ENCODE assay signal across 14 mouse cellular contexts in the genomic region with DNA sequence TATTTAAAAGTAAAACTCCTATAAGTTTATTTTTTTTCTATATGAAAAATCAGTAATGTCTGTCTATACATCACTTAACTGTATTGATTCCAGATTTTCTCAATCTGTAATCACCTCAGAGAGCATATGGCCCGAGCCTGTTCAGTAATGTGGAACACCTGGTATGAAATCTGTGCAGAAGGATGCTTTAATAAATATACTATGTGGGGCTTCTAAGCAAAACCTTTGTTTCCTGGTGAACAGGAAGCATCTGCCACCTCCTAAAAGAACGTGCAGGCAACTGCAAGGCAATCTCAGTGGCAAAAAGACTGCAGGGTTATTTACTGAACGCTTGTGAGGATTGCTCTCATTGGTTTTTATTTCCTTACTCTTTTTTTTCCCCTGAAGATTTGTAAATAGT.
"Had no signal": no experiment of that assay in that cellular context is flagged by ENCODE, and none has a peak within 500 bp of the region (broad histone marks: within the 10 kb centered on the region; RNA-seq: fewer than 3 reads in every experiment).

No protein-coding gene starts in this region.

- H3K27me3 ChIP-seq: liver, embryonic 13.5 days; lung, embryonic 15.5 days; midbrain, embryonic 12.5 days; neural tube, embryonic 15.5 days had no signal

- H3K9ac ChIP-seq: liver, embryonic 13.5 days; liver, postnatal 0 days; lung, embryonic 15.5 days; midbrain, embryonic 12.5 days; neural tube, embryonic 15.5 days had no signal

- H3K36me3 ChIP-seq: liver, embryonic 13.5 days; lung, embryonic 15.5 days; midbrain, embryonic 12.5 days; neural tube, embryonic 15.5 days had no signal

- H3K4me3 ChIP-seq: liver, embryonic 13.5 days; lung, embryonic 15.5 days; midbrain, embryonic 12.5 days; myocyte; neural tube, embryonic 15.5 days had no signal

- H3K9me3 ChIP-seq: liver, embryonic 13.5 days; lung, embryonic 15.5 days; midbrain, embryonic 12.5 days; neural tube, embryonic 15.5 days had no signal

- ATAC-seq: intestine, postnatal 0 days; liver, postnatal 0 days had no signal

- DNase-seq: kidney, adult 8-10 months; kidney, postnatal 25 days; layer of hippocampus, adult 9-11 months; layer of hippocampus, postnatal 36 days; liver; liver, embryonic 13.5 days; liver, postnatal 0 days; lung, postnatal 14 days; thymus, postnatal 36 days had no signal

- H3K4me2 ChIP-seq: liver, embryonic 13.5 days; lung, embryonic 15.5 days; midbrain, embryonic 12.5 days; neural tube, embryonic 15.5 days had no signal

- H3K27ac ChIP-seq: liver, embryonic 13.5 days; lung, embryonic 15.5 days; midbrain, embryonic 12.5 days; neural tube, embryonic 15.5 days had no signal

- H3K4me1 ChIP-seq: liver, embryonic 13.5 days; lung, embryonic 15.5 days; midbrain, embryonic 12.5 days; neural tube, embryonic 15.5 days had no signal
